Mouse (Mus musculus): ENCODE measurements around the gene Foxa1. TPM values are rescaled to one million over a fixed set of nuclear protein-coding genes. Genes with fewer than 3 reads are reported as not detected.

Gene Foxa1
- polyA plus RNA-seq, 1 experiment: 17.0 TPM

DNA sequence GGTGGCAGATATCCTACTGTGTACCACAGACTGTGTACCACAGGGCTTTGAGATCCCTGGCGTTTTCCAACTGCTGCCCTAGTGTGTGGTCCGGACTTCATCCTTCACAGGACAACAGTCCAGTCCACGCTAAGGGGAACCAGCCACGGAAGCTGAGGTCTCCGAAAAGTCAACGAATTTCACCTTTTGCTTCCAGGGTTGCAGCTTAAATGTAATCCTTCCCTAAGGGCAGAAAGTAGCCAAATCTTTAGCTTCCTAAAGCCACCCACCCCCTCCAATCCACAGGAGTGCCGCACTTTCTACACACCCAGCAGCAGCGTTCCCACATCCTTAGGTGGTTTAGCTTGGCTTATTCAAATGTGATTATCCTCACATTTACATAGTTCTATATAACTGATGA, 4.2 kb upstream of the Foxa1 start:
- H3K36me3 ChIP-seq (ENCODE audit: control insufficient read depth, insufficient read depth, low read length): no peaks in the 10 kb centered on the region
- no peak overlapping the region for H3K27ac ChIP-seq (ENCODE audit: insufficient read depth, low read depth, low read length)
- WGBS: 70% methylated on average over 8 of the region's 8 CpGs
- TF ChIP-seq POLR2A (IDR thresholded peaks at IDR 0.05; ENCODE audit: low read depth, low read length): no peak
- no peak for TF ChIP-seq CTCF (IDR thresholded peaks at IDR 0.05; ENCODE audit: extremely low read depth, insufficient read length, insufficient replicate concordance, low read depth, low read length)
- no peak overlapping the region for H3K4me3 ChIP-seq (ENCODE audit: low read depth, low read length)
- no peaks in the 10 kb centered on the region for H3K4me1 ChIP-seq (ENCODE audit: control insufficient read depth, insufficient read depth, insufficient read length, low read length)
- H3K27me3 ChIP-seq (ENCODE audit: control insufficient read depth, insufficient read depth, low read length): peaks cover 8% of the 10 kb centered on the region

DNA sequence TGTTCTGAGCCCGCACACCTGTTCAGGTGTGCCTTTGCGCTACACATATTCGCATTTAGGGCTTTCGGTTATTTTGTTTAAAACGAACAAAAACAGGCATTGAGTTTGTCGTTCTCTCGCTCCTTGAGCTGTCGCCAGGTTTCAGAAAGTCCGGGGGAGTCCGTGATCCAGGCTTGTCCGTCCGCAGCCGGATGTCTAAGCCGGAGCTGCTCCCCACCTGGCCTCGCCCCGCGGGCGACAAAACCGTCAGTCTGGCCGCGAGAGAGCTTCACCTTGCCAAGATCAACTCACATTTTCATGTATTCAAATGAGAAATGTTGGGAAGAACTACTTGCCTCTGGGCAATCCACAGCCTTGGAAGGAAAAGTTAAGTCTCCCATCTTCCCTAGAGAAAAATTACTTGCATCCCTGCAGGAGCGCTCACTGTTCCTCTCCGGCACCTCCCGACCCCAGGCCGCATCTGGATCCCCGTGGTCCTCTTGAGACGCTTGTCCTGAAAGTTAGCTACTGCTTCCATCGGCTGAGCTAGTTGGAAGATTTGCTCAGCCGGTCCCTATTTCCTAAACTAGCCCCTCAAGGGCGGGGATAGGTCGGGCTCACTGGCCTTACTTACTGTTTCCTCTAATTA, 3.6 kb upstream of the Foxa1 start:
- WGBS: 63% methylated on average over 31 of the region's 31 CpGs
- Histone ChIP-seq H3K27ac (ENCODE audit: insufficient read depth, low read depth, low read length) (no peak overlapping the region), H3K36me3 (ENCODE audit: control insufficient read depth, insufficient read depth, low read length) (no peaks in the 10 kb centered on the region), H3K4me1 (ENCODE audit: control insufficient read depth, insufficient read depth, insufficient read length, low read length) (no peaks in the 10 kb centered on the region), H3K27me3 (ENCODE audit: control insufficient read depth, insufficient read depth, low read length) (peaks cover 9% of the 10 kb centered on the region), H3K4me3 (ENCODE audit: low read depth, low read length) (no peak overlapping the region)
- TF ChIP-seq CTCF (IDR thresholded peaks at IDR 0.05; ENCODE audit: extremely low read depth, insufficient read length, insufficient replicate concordance, low read depth, low read length) (no peak), POLR2A (IDR thresholded peaks at IDR 0.05; ENCODE audit: low read depth, low read length) (no peak)

DNA sequence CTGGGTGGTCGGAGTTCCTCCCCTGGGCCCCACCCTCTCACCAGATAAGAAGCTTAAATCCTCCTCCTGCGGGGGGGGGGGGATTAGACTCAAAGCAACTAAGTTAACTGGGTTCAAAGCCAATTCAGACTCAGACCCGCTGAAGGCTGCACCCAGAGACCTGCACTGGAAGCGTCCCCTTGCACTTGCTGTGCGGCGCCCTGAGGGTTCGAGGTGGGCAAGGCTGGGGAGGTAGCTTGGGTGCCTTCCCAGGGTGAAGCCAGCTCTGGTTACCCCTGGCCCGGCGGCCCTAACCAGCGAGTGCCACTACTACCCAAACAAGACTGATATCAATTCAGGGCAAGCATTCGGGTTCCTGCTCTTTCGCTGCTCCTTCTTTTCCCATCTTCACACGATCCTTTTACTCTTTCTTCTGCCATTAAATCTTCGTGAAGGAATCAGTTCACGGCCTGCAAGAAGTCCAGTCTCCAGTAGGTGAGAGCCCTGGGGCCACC, 3.0 kb upstream of the Foxa1 start:
- 61% methylated on average over 15 of the region's 15 CpGs for WGBS
- peaks cover 10% of the 10 kb centered on the region; the same call in 1 of the 2 replicates for H3K27me3 ChIP-seq (ENCODE audit: control insufficient read depth, insufficient read depth, low read length)
- no peak for TF ChIP-seq CTCF (IDR thresholded peaks at IDR 0.05; ENCODE audit: extremely low read depth, insufficient read length, insufficient replicate concordance, low read depth, low read length)
- no peak for TF ChIP-seq POLR2A (IDR thresholded peaks at IDR 0.05; ENCODE audit: low read depth, low read length)

DNA sequence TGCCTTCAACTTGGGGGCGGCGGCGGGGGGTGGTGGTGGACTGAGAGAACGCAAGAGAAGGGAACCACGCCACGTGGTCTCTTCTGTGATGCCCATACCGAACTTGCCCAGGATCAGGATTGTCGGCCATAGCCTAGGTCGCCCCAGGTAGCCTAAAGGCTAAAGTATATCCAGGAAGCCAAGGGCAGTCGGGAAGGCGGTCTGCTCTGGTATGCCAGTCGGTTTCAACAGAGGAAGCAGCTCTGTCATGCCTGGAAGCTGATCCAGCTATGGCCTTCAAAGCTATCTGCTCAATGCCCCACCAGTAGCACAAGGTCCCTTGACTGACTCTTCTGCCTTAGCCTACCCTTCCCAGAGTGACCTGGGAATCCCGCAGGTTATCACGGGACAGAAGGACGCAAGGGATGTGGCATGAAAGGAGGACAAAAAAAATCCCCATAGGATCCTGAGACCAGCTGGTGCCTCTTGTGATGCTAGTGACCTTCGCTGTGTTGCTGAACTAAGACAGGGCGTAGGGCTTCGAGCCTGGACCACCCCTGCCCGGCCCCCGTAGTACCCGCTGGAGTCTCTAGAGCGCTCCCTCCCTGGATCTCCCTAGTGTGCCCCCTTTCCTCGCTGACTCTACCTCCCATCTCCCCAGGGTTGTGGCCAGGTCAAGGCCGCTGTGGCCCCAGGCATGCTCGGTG, 2.4 kb upstream of the Foxa1 start:
- peaks cover 10% of the 10 kb centered on the region; the same call in 1 of the 2 replicates for H3K27me3 ChIP-seq (ENCODE audit: control insufficient read depth, insufficient read depth, low read length)

More for the DNA sequence above, 3.0 kb upstream of the Foxa1 start:
- Histone ChIP-seq H3K4me1 (ENCODE audit: control insufficient read depth, insufficient read depth, insufficient read length, low read length) (no peaks in the 10 kb centered on the region), H3K36me3 (ENCODE audit: control insufficient read depth, insufficient read depth, low read length) (no peaks in the 10 kb centered on the region), H3K27ac (ENCODE audit: insufficient read depth, low read depth, low read length) (no peak overlapping the region), H3K4me3 (ENCODE audit: low read depth, low read length) (no peak overlapping the region)

DNA sequence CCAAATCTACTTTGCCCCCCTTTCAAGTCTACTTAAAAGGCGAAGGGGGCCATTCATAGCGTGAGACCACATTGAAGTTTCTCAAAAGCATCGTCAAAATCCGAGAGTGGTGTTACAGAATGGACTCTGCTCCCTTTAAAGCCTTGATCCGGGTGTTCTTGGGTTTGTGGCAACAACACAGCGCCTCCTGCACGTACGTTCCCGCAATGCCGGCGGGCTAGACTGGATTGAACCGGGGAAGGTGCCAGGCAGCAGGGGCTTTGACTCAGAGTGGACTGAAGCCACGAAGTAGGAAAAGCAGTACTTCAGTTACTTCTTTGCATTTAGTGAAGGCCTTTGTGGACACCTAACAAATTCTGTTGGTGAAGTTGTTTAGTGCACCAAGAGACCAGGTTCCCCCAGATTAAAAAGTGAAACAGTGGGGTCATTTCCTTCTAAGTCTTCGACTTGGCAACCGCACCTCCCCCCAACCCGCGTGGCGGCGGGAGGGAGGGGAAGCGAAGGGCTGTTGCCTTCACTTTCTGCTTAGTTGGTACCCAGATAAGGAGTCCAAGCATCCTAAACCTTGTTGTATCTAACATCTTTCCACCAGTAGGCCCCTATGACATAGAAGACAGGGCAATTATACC, 1.8 kb upstream of the Foxa1 start:
- H3K27me3 ChIP-seq (ENCODE audit: control insufficient read depth, insufficient read depth, low read length): peaks cover 10% of the 10 kb centered on the region; the same call in 1 of the 2 replicates
- no peaks in the 10 kb centered on the region for H3K36me3 ChIP-seq (ENCODE audit: control insufficient read depth, insufficient read depth, low read length)
- H3K4me1 ChIP-seq (ENCODE audit: control insufficient read depth, insufficient read depth, insufficient read length, low read length): no peaks in the 10 kb centered on the region
- TF ChIP-seq CTCF (IDR thresholded peaks at IDR 0.05; ENCODE audit: extremely low read depth, insufficient read length, insufficient replicate concordance, low read depth, low read length) (peak; percentile 50; the same call in 1 of the 2 replicates), POLR2A (IDR thresholded peaks at IDR 0.05; ENCODE audit: low read depth, low read length) (no peak)
- 21% methylated on average over 20 of the region's 20 CpGs for WGBS
- H3K27ac ChIP-seq (ENCODE audit: insufficient read depth, low read depth, low read length): no peak overlapping the region
- no peak overlapping the region for H3K4me3 ChIP-seq (ENCODE audit: low read depth, low read length)

More for the DNA sequence above, 2.4 kb upstream of the Foxa1 start:
- Histone ChIP-seq H3K4me1 (ENCODE audit: control insufficient read depth, insufficient read depth, insufficient read length, low read length) (no peaks in the 10 kb centered on the region), H3K36me3 (ENCODE audit: control insufficient read depth, insufficient read depth, low read length) (no peaks in the 10 kb centered on the region), H3K4me3 (ENCODE audit: low read depth, low read length) (no peak overlapping the region), H3K27ac (ENCODE audit: insufficient read depth, low read depth, low read length) (no peak overlapping the region)
- 69% methylated on average over 25 of the region's 25 CpGs for WGBS
- TF ChIP-seq CTCF (IDR thresholded peaks at IDR 0.05; ENCODE audit: extremely low read depth, insufficient read length, insufficient replicate concordance, low read depth, low read length) (no peak), POLR2A (IDR thresholded peaks at IDR 0.05; ENCODE audit: low read depth, low read length) (no peak)

DNA sequence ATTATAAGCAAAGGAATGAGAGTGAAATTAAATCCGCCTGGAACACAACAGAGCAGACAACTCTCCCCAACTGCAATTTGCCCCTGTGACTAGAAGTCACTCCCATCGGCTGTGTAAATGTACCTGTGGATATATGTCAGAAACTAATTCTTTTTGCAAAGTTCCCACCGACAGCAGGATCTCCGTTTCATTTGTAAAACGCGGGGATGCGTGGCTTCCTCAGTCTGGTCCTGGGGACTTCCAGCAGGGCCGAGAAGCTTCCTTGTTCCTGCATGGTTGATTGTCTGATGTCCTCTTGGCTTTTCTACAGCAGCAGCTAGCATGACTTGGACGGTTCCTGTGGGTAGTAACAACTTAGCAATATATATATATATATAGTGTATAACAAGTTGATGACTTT, 1.2 kb upstream of the Foxa1 start:
- 30% methylated on average over 9 of the region's 9 CpGs for WGBS
- H3K36me3 ChIP-seq (ENCODE audit: control insufficient read depth, insufficient read depth, low read length): no peaks in the 10 kb centered on the region
- no peak for TF ChIP-seq CTCF (IDR thresholded peaks at IDR 0.05; ENCODE audit: extremely low read depth, insufficient read length, insufficient replicate concordance, low read depth, low read length)
- no peaks in the 10 kb centered on the region for H3K4me1 ChIP-seq (ENCODE audit: control insufficient read depth, insufficient read depth, insufficient read length, low read length)
- H3K27ac ChIP-seq (ENCODE audit: insufficient read depth, low read depth, low read length): no peak overlapping the region
- H3K4me3 ChIP-seq (ENCODE audit: low read depth, low read length): no peak overlapping the region
- H3K27me3 ChIP-seq (ENCODE audit: control insufficient read depth, insufficient read depth, low read length): peaks cover 10% of the 10 kb centered on the region; the same call in 1 of the 2 replicates
